Mouse (Mus musculus): ENCODE data around the gene Eif2b3. TPM values are rescaled to one million over a fixed set of nuclear protein-coding genes. Genes with fewer than 3 reads are reported as not detected.

Eif2b3 gene
- polyA plus RNA-seq, 1 experiment: 36.3 TPM

Other genes with a start within 250 kb of the Eif2b3 start
- 15.4 TPM for gene Toe1, start 211.8 kb upstream of the Eif2b3 start, polyA plus RNA-seq (2012; fragmentation: generic; extraction: Trizol)
- gene Mutyh, start 211.7 kb upstream of the Eif2b3 start, polyA plus RNA-seq (2012; fragmentation: generic; extraction: Trizol): 3.4 TPM
- 1.5 TPM for gene Hpdl, start 197.7 kb upstream of the Eif2b3 start, polyA plus RNA-seq (2012; fragmentation: generic; extraction: Trizol)
- not detected for gene Zswim5, start 142.0 kb upstream of the Eif2b3 start, polyA plus RNA-seq (2012; fragmentation: generic; extraction: Trizol)
- 69.6 TPM for gene Urod, start 25.0 kb upstream of the Eif2b3 start, polyA plus RNA-seq (2012; fragmentation: generic; extraction: Trizol)
- 28.7 TPM for gene Hectd3, start 24.1 kb upstream of the Eif2b3 start, polyA plus RNA-seq (2012; fragmentation: generic; extraction: Trizol)
- 0.02 TPM for gene Ptch2, start 76.7 kb downstream of the Eif2b3 start, polyA plus RNA-seq (2012; fragmentation: generic; extraction: Trizol)
- 20.2 TPM for gene Btbd19, start 106.3 kb downstream of the Eif2b3 start, polyA plus RNA-seq (2012; fragmentation: generic; extraction: Trizol)
- gene Tctex1d4, start 107.4 kb downstream of the Eif2b3 start, polyA plus RNA-seq (2012; fragmentation: generic; extraction: Trizol): 0.18 TPM
- 17.4 TPM for gene Plk3, start 114.6 kb downstream of the Eif2b3 start, polyA plus RNA-seq (2012; fragmentation: generic; extraction: Trizol)
- gene Rps8, start 136.8 kb downstream of the Eif2b3 start, polyA plus RNA-seq (2012; fragmentation: generic; extraction: Trizol): 3,907 TPM
- gene Kif2c, start 163.2 kb downstream of the Eif2b3 start, polyA plus RNA-seq (2012; fragmentation: generic; extraction: Trizol): 18.5 TPM
- 12.7 TPM for gene Tmem53, start 232.5 kb downstream of the Eif2b3 start, polyA plus RNA-seq (2012; fragmentation: generic; extraction: Trizol)
- gene Armh1, start 232.7 kb downstream of the Eif2b3 start, polyA plus RNA-seq (2012; fragmentation: generic; extraction: Trizol): not detected